Comparison of ENCODE assay signal across 26 mouse cellular contexts in the genomic region with DNA sequence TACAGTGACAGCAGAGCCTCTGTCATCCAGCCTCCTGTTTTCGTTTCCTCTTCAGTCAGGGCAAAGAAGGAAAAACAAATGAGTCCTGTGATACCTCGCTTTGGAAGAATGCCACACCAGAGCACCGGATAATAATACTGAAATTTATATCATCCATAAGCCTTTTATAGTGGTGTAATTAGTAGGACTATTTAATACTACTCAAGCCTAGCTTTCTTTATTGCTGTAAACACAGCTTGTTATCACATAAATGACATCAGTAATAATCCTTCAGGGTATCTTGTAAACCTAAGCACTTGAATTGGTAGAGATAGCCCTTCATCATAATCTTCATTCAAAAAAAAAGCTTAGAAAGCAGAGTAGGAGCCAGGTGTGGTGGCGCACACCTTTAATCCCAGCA.
"Had no signal": no experiment of that assay in that cellular context is flagged by ENCODE, and none has a peak within 500 bp of the region (broad histone marks: within the 10 kb centered on the region; RNA-seq: fewer than 3 reads in every experiment).

No protein-coding gene starts in this region.

- H3K9ac ChIP-seq: heart, embryonic 12.5 days; intestine, embryonic 15.5 days; kidney, embryonic 15.5 days; limb, embryonic 13.5 days; limb, embryonic 15.5 days; liver, embryonic 12.5 days; liver, embryonic 14.5 days had no signal

- H3K27ac ChIP-seq: gastrocnemius, adult 2 months; heart, embryonic 10.5 days; hindbrain, embryonic 10.5 days; intestine, embryonic 15.5 days; kidney, embryonic 15.5 days; kidney, postnatal 0 days; limb, embryonic 13.5 days; limb, embryonic 15.5 days; liver, embryonic 12.5 days; liver, embryonic 14.5 days had no signal

- H3K4me3 ChIP-seq: gastrocnemius, adult 2 months; heart, embryonic 10.5 days; heart, embryonic 12.5 days; hindbrain, embryonic 10.5 days; intestine, embryonic 15.5 days; kidney, embryonic 15.5 days; limb, embryonic 13.5 days; limb, embryonic 15.5 days; liver, embryonic 12.5 days had no signal

- H3K9me3 ChIP-seq: heart, embryonic 10.5 days; heart, embryonic 12.5 days; hindbrain, embryonic 10.5 days; intestine, embryonic 15.5 days; kidney, embryonic 15.5 days; limb, embryonic 13.5 days; limb, embryonic 15.5 days; liver, embryonic 12.5 days had no signal

- H3K4me1 ChIP-seq: heart, embryonic 12.5 days; hindbrain, embryonic 10.5 days; intestine, embryonic 15.5 days; kidney, embryonic 15.5 days; limb, embryonic 15.5 days; liver, embryonic 12.5 days had no signal

- ATAC-seq: hindbrain, embryonic 16.5 days; inflammation-experienced regulatory T-cells, adult 6 months; intestine, embryonic 15.5 days; intestine, postnatal 0 days; liver, embryonic 12.5 days had no signal

- H3K27me3 ChIP-seq: heart, embryonic 12.5 days; intestine, embryonic 15.5 days; kidney, embryonic 15.5 days; limb, embryonic 13.5 days; limb, embryonic 15.5 days; liver, embryonic 12.5 days had no signal

- DNase-seq: gastrocnemius, adult 2 months; gastrocnemius, postnatal 10 days; gastrocnemius, postnatal 25 days; heart, adult 18-20 months; heart, postnatal 10 days; heart, postnatal 4 days; kidney, adult 18-20 months; kidney, adult 9 months; kidney, postnatal 14 days; kidney, postnatal 36 days; layer of hippocampus, adult 9-11 months; layer of hippocampus, postnatal 36 days; left cerebral cortex, postnatal 4 days had no signal

- H3K4me2 ChIP-seq: heart, embryonic 12.5 days; intestine, embryonic 15.5 days; kidney, embryonic 15.5 days; limb, embryonic 13.5 days; limb, embryonic 15.5 days; liver, embryonic 12.5 days had no signal

- H3K36me3 ChIP-seq: heart, embryonic 10.5 days; heart, embryonic 12.5 days; hindbrain, embryonic 10.5 days; intestine, embryonic 15.5 days; kidney, embryonic 15.5 days; limb, embryonic 13.5 days; limb, embryonic 15.5 days; liver, embryonic 12.5 days had no signal
